Mouse (Mus musculus) natural killer cell, adult 2 months (primary cell): ENCODE measurements around the gene Ankrd26.

ENCODE experiments used
- DNase-seq, 2 experiments: peaks; one replicate each; pipeline ENCODE4 v3.0.0; 2022; ENCODE audit warnings: low spot score in 2 of 2

The Ankrd26 gene

GRCm38 (mm10) chr6:118478957-118479708 lies 82.9 kb downstream of the Ankrd26 start, which contains the start of gene Zfp9:
Zfp9 (minus strand) TSS chr6:118479320.
- DNase-seq: peak in 1 of 2 experiments; percentile 1

GRCm38 (mm10) chr6:118477875-118478785 lies 83.9 kb downstream of the Ankrd26 start:
- DNase-seq: no peak

- no peak for DNase-seq
These were observed 99.8 kb downstream of the Ankrd26 start for GRCm38 (mm10) chr6:118462069-118462705.

GRCm38 (mm10) chr6:118457726-118458125 lies 104.3 kb downstream of the Ankrd26 start:
- DNase-seq: no peak

GRCm38 (mm10) chr6:118455042-118455631 lies 106.9 kb downstream of the Ankrd26 start, which contains the start of gene Zfp248:
Zfp248 (minus strand) TSS chr6:118455528.
- peak; percentile 73 to 78 for DNase-seq

- no peak for DNase-seq
These were observed 107.6 kb downstream of the Ankrd26 start for GRCm38 (mm10) chr6:118454452-118454851.
